Mouse (Mus musculus) kidney, adult 2 months (tissue): ENCODE results near the gene Mllt11. TPM values are rescaled to one million over a fixed set of nuclear protein-coding genes. Genes with fewer than 3 reads are reported as not detected.

Source experiments
- DNase-seq: peaks from one replicate; pipeline ENCODE4 v3.0.0; 2021
- H3K27ac ChIP-seq: fragments of 200-500 bp; 2 replicates; pipeline ENCODE4 v1.5.1; 2012; ENCODE audit warnings: low read depth, low read length, control low read depth, inconsistent platforms; ENCODE audit not compliant: insufficient read depth
- H3K27me3 ChIP-seq: fragments of 200-500 bp; replicated peaks from 2 replicates; pipeline ENCODE4 v1.6.1; 2012; ENCODE audit warnings: mild to moderate bottlenecking, moderate library complexity, low read length, inconsistent platforms; ENCODE audit not compliant: control insufficient read depth, insufficient read depth
- H3K36me3 ChIP-seq: fragments of 200-500 bp; 2 replicates; pipeline ENCODE4 v1.6.1; 2012; ENCODE audit warnings: mild to moderate bottlenecking, moderate library complexity, low read length, inconsistent platforms; ENCODE audit not compliant: control insufficient read depth, insufficient read depth
- H3K4me1 ChIP-seq: fragments of 200-500 bp; 2 replicates; pipeline ENCODE4 v1.6.1; 2011; ENCODE audit warnings: low read length; ENCODE audit not compliant: control insufficient read depth, insufficient read depth
- H3K4me3 ChIP-seq: fragments of 200-500 bp; 2 replicates; pipeline ENCODE4 v1.5.1; 2011; ENCODE audit warnings: mild to moderate bottlenecking, low read depth, low read length, control low read depth; ENCODE audit not compliant: insufficient read depth
- CTCF ChIP-seq: fragments of 200-500 bp; conservative IDR thresholded peaks from 2 replicates; pipeline ENCODE4 v1.5.1; 2011; ENCODE audit warnings: low read depth, mild to moderate bottlenecking, control low read depth, low read length, moderate library complexity, mixed read lengths; ENCODE audit not compliant: insufficient read depth, insufficient read length
- POLR2A ChIP-seq: fragments of 200-500 bp; IDR thresholded peaks from one replicate; pipeline ENCODE4 v1.6.1; 2011; ENCODE audit warnings: low read depth, low read length, control low read depth
- WGBS: fragments of 180-500 bp; shearing (Covaris S2); methylation state at CpG from one replicate; pipeline ENCODE4 v1.1.7; 2018; 5-methylcytosine and 5-hydroxymethylcytosine counted together
- polyA plus RNA-seq: library from polyadenylated mRNA; depleted of rRNA; stranded (reverse); fragments of >200 nt; gene quantifications from 2 replicates; pipeline ENCODE4 v1.2.3, GENCODE M21; 2012

Gene Mllt11
- polyA plus RNA-seq, 1 experiment, result 31.4 TPM

- WGBS, result 68% methylated on average over 5 of the region's 5 CpGs
- Histone ChIP-seq H3K27me3 (no peaks in the 10 kb centered on the region), H3K4me3 (no peak overlapping the region), H3K4me1 (no peaks in the 10 kb centered on the region), H3K36me3 (no peaks in the 10 kb centered on the region), H3K27ac (no peak overlapping the region)
- TF ChIP-seq POLR2A (no peak), CTCF (no peak)
- DNase-seq, result peak; percentile 73
Measured at GRCm38 (mm10) chr3:95246465-95247231, 14.7 kb upstream of the Mllt11 start.

- 77% methylated on average over 2 of the region's 2 CpGs for WGBS
- no peak for TF ChIP-seq CTCF
- TF ChIP-seq POLR2A, result no peak
Measured at GRCm38 (mm10) chr3:95243086-95243485, 11.1 kb upstream of the Mllt11 start.

GRCm38 (mm10) chr3:95241498-95241897, 9.5 kb upstream of the Mllt11 start, which contains the start of gene Gm128:
Gm128 (minus strand) TSS chr3:95241598.
- 87% methylated on average over 7 of the region's 7 CpGs for whole genome bisulfite sequencing
- no peaks in the 10 kb centered on the region for H3K36me3 ChIP-seq
- no peak for DNase-seq
- no peak within 1 kb of the TSS for H3K4me3 ChIP-seq
- H3K27ac ChIP-seq, result no peak within 1 kb of the TSS
- peaks cover 2% of the 10 kb centered on the region; the same call in 1 of the 2 replicates for H3K4me1 ChIP-seq
- no peaks in the 10 kb centered on the region for H3K27me3 ChIP-seq
- TF ChIP-seq CTCF (no peak), POLR2A (no peak)

More at GRCm38 (mm10) chr3:95243086-95243485, 11.1 kb upstream of the Mllt11 start:
- no peak overlapping the region for H3K27ac ChIP-seq
- DNase-seq, result no peak
- H3K4me1 ChIP-seq, result peaks cover 2% of the 10 kb centered on the region; the same call in 1 of the 2 replicates
- H3K4me3 ChIP-seq, result no peak overlapping the region
- no peaks in the 10 kb centered on the region for H3K27me3 ChIP-seq
- no peaks in the 10 kb centered on the region for H3K36me3 ChIP-seq

GRCm38 (mm10) chr3:95240900-95241299, 8.9 kb upstream of the Mllt11 start:
- no peak for DNase-seq
- Histone ChIP-seq H3K27me3 (no peaks in the 10 kb centered on the region), H3K36me3 (no peaks in the 10 kb centered on the region; the same call in 1 of the 2 replicates), H3K27ac (no peak overlapping the region), H3K4me1 (peaks cover 2% of the 10 kb centered on the region; the same call in 1 of the 2 replicates), H3K4me3 (no peak overlapping the region)
- TF ChIP-seq POLR2A, result no peak
- TF ChIP-seq CTCF, result no peak
- WGBS, result 38% methylated on average over 17 of the region's 17 CpGs

- Histone ChIP-seq H3K4me3 (no peak overlapping the region), H3K27ac (no peak overlapping the region), H3K36me3 (peaks cover 3% of the 10 kb centered on the region), H3K4me1 (peaks cover 2% of the 10 kb centered on the region; the same call in 1 of the 2 replicates), H3K27me3 (no peaks in the 10 kb centered on the region)
- peak; percentile 50 for DNase-seq
- TF ChIP-seq POLR2A, result peak; percentile 18
- no peak for TF ChIP-seq CTCF
- WGBS, result 72% methylated on average over 12 of the region's 12 CpGs
Measured at GRCm38 (mm10) chr3:95239971-95240370, 8.0 kb upstream of the Mllt11 start.

- peaks cover 3% of the 10 kb centered on the region for H3K36me3 ChIP-seq
- WGBS, result 82% methylated on average over 6 of the region's 6 CpGs
- no peaks in the 10 kb centered on the region for H3K27me3 ChIP-seq
- no peak for DNase-seq
- no peak overlapping the region for H3K4me3 ChIP-seq
- no peak overlapping the region for H3K27ac ChIP-seq
- H3K4me1 ChIP-seq, result peaks cover 2% of the 10 kb centered on the region; the same call in 1 of the 2 replicates
- TF ChIP-seq POLR2A, result no peak
- no peak for TF ChIP-seq CTCF
Measured at GRCm38 (mm10) chr3:95239022-95239421, 7.1 kb upstream of the Mllt11 start.

GRCm38 (mm10) chr3:95237541-95238099, 5.6 kb upstream of the Mllt11 start:
- 67% methylated on average over 8 of the region's 8 CpGs for WGBS
- DNase-seq, result no peak
- peaks cover 13% of the 10 kb centered on the region for H3K4me1 ChIP-seq
- no peak for TF ChIP-seq CTCF
- TF ChIP-seq POLR2A, result no peak
- H3K36me3 ChIP-seq, result peaks cover 3% of the 10 kb centered on the region
- no peak overlapping the region for H3K27ac ChIP-seq
- H3K4me3 ChIP-seq, result no peak overlapping the region
- H3K27me3 ChIP-seq, result no peaks in the 10 kb centered on the region
